Mouse (Mus musculus): ENCODE data around the gene Gipc3. TPM values are rescaled to one million over a fixed set of nuclear protein-coding genes. Genes with fewer than 3 reads are reported as not detected.

The Gipc3 gene
- total and polyA plus RNA-seq, 3 experiments, result 0.08 to 0.09 TPM; not detected in 1

DNA sequence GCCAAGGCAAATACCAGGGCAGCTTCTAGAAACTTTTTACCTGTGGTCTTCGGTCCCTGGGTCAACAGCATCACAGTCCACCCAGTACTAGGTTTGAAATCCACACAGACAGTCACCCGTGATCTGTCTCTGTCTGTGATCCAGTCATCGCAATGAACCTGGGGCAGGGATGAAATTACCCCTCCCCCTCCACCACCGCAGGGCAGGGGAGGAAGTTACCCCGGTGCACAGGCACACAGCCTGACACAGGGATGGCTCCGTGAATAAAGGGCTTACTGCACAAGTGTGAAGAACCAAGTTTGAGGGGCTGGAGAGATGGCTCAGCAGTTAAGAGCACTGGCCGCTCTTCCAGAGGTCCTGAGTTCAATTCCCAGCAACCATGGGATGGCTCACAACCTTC, 39.3 kb downstream of the Gipc3 start:
- H3K4me3 ChIP-seq (replicated peaks in 1 of 3; ENCODE audit: low read depth in 2 of 3, low read length in 2 of 3, poor library complexity in 1 of 3), result no peak overlapping the region
- H3K9ac ChIP-seq (ENCODE audit: insufficient read depth, low read depth), result no peak overlapping the region
- DNase-seq (ENCODE audit: extremely low read depth), result no peak
- no peaks in the 10 kb centered on the region for H3K9me3 ChIP-seq (replicated peaks; ENCODE audit: low read length)
- H3K4me1 ChIP-seq (ENCODE audit: control insufficient read depth in 1 of 2, insufficient read depth in 2 of 2), result peaks cover 50 to 89% of the 10 kb centered on the region in 2 experiments
- no peak overlapping the region for H3K4me2 ChIP-seq (ENCODE audit: insufficient read depth, low read depth, poor library complexity, severe bottlenecking)
- no peaks in the 10 kb centered on the region for H3K27me3 ChIP-seq (replicated peaks)
- in situ Hi-C loops (cut with MboI; ENCODE audit: low pct_ligation_motif_present, low pct_unique_long_range_greater_than_20kb, low sequenced_read_pairs) (no loop called here), dilution Hi-C loops (cut with MboI; ENCODE audit: extremely low pct_ligation_motif_present, extremely low pct_unique_long_range_greater_than_20kb, low sequenced_read_pairs) (no loop called here)
- peaks cover 33 to 49% of the 10 kb centered on the region in 2 experiments for H3K36me3 ChIP-seq (replicated peaks in 1 of 2; ENCODE audit: control insufficient read depth in 1 of 2, insufficient read depth in 1 of 2, low read length in 1 of 2)
- no peak overlapping the region for H3K27ac ChIP-seq (ENCODE audit: insufficient read depth, low read depth)
- peaks cover 34% of the 10 kb centered on the region for H3K79me2 ChIP-seq (replicated peaks; ENCODE audit: control insufficient read depth, extremely low read depth, insufficient read depth, poor library complexity, severe bottlenecking)
- TF ChIP-seq HCFC1 (IDR thresholded peaks at IDR 0.05; ENCODE audit: low read depth, low read length) (no peak), E2F4 (IDR thresholded peaks at IDR 0.05; ENCODE audit: insufficient replicate concordance, low read depth, low read length) (no peak), RAD21 (IDR thresholded peaks at IDR 0.05; ENCODE audit: low read depth, low read length) (no peak), RCOR1 (conservative IDR thresholded peaks at IDR 0.05; ENCODE audit: low read depth, low read length) (no peak), CHD2 (IDR thresholded peaks at IDR 0.05; ENCODE audit: low read length) (no peak), NELFE (IDR thresholded peaks at IDR 0.05; ENCODE audit: low read depth, low read length) (no peak)

DNA sequence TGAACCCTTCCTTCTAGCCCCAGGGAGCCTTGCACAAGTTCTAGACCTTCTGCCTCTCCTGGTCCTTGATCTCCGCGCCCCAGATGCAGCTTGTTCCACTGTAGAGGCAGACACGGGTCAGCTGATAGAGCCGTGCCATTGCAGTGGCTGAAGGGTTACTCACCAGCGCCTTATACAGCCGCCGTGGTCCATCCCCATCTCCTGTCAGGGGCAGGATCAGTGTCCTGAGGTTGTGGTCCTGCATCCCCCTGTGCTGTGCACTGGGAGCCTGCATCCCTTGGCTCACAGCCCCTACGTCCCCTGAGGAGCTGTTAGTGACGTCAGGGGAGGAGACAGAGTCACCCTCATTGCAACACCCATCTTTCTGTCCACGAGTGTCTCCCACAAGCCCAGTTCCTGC, 39.8 kb downstream of the Gipc3 start:
- H3K79me2 ChIP-seq (replicated peaks; ENCODE audit: control insufficient read depth, extremely low read depth, insufficient read depth, poor library complexity, severe bottlenecking), result peaks cover 34% of the 10 kb centered on the region
- dilution Hi-C loops (cut with MboI; ENCODE audit: extremely low pct_ligation_motif_present, extremely low pct_unique_long_range_greater_than_20kb, low sequenced_read_pairs) (no loop called here), in situ Hi-C loops (cut with MboI; ENCODE audit: low pct_ligation_motif_present, low pct_unique_long_range_greater_than_20kb, low sequenced_read_pairs) (no loop called here)
- H3K27me3 ChIP-seq (replicated peaks), result no peaks in the 10 kb centered on the region
- H3K9me3 ChIP-seq (replicated peaks; ENCODE audit: low read length), result no peaks in the 10 kb centered on the region
- peaks cover 31 to 45% of the 10 kb centered on the region in 2 experiments for H3K36me3 ChIP-seq (replicated peaks in 1 of 2; ENCODE audit: control insufficient read depth in 1 of 2, insufficient read depth in 1 of 2, low read length in 1 of 2)
- H3K4me3 ChIP-seq (replicated peaks in 1 of 3; ENCODE audit: low read depth in 2 of 3, low read length in 2 of 3, poor library complexity in 1 of 3), result peak overlapping the region in 1 of 3 experiments; percentile 14
- no peak for TF ChIP-seq NELFE (IDR thresholded peaks at IDR 0.05; ENCODE audit: low read depth, low read length)
- TF ChIP-seq BHLHE40 (IDR thresholded peaks at IDR 0.05; ENCODE audit: low read depth, low read length), result no peak
- TF ChIP-seq USF2 (conservative IDR thresholded peaks at IDR 0.05; ENCODE audit: low read depth, low read length), result no peak
- no peak for TF ChIP-seq ZMIZ1 (IDR thresholded peaks at IDR 0.05; ENCODE audit: low read depth, low read length)
- no peak for TF ChIP-seq ZKSCAN1 (IDR thresholded peaks at IDR 0.05; ENCODE audit: borderline replicate concordance, low read depth, low read length)
- TF ChIP-seq USF1 (IDR thresholded peaks at IDR 0.05; ENCODE audit: low read depth, low read length), result no peak
- no peak for TF ChIP-seq MAX (IDR thresholded peaks at IDR 0.05; ENCODE audit: low read length)
- no peak for TF ChIP-seq CHD1 (IDR thresholded peaks at IDR 0.05; ENCODE audit: low read depth, low read length)
- TF ChIP-seq POLR2A (IDR thresholded peaks at IDR 0.05; ENCODE audit: low read depth, low read length), result no peak
- TF ChIP-seq IRF4 (IDR thresholded peaks at IDR 0.05; ENCODE audit: low read depth, low read length), result no peak
- no peak for TF ChIP-seq SMC3 (IDR thresholded peaks at IDR 0.05; ENCODE audit: low read depth, low read length)
- no peak for TF ChIP-seq MXI1 (IDR thresholded peaks at IDR 0.05; ENCODE audit: low read depth, low read length)
- TF ChIP-seq ZC3H11A (IDR thresholded peaks at IDR 0.05; ENCODE audit: low read depth, low read length), result no peak
- TF ChIP-seq MAZ (IDR thresholded peaks at IDR 0.05; ENCODE audit: low read depth, low read length), result no peak
- TF ChIP-seq SIN3A (IDR thresholded peaks at IDR 0.05; ENCODE audit: low read length), result no peak
- TF ChIP-seq TBP (conservative IDR thresholded peaks at IDR 0.05; ENCODE audit: low read depth, low read length), result no peak
- TF ChIP-seq RCOR1 (conservative IDR thresholded peaks at IDR 0.05; ENCODE audit: low read depth, low read length), result no peak
- TF ChIP-seq PAX5 (IDR thresholded peaks at IDR 0.05; ENCODE audit: low read length), result no peak
- no peak for TF ChIP-seq ETS1 (conservative IDR thresholded peaks at IDR 0.05; ENCODE audit: low read depth, low read length)
- TF ChIP-seq JUN (IDR thresholded peaks at IDR 0.05; ENCODE audit: insufficient read depth, low read depth, low read length), result no peak
- H3K27ac ChIP-seq (ENCODE audit: insufficient read depth, low read depth), result peak overlapping the region; percentile 17; the same call in 1 of the 2 replicates
- no peak overlapping the region for H3K9ac ChIP-seq (ENCODE audit: insufficient read depth, low read depth)
- H3K4me1 ChIP-seq (ENCODE audit: control insufficient read depth in 1 of 2, insufficient read depth in 2 of 2), result peaks cover 55 to 93% of the 10 kb centered on the region in 2 experiments
- no peak for DNase-seq (ENCODE audit: extremely low read depth)
- no peak overlapping the region; the same call in 1 of the 2 replicates for H3K4me2 ChIP-seq (ENCODE audit: insufficient read depth, low read depth, poor library complexity, severe bottlenecking)
